Mouse (Mus musculus): Measurements from ENCODE around the gene Aspm. TPM values are rescaled to one million over a fixed set of nuclear protein-coding genes. Genes with fewer than 3 reads are reported as not detected.
"Not testable (repeated sequence)": the region's sequence is repeated elsewhere in the genome, so short reads cannot be mapped to it uniquely, and the experiment has no call there.

The Aspm gene
- under 1 TPM; 0.39 to 0.54 TPM for total RNA-seq (2021)

GRCm38 (mm10) chr1:139454340-139455225, at the start of gene Aspm:
Aspm (plus strand) TSS chr1:139454772.
- DNase-seq (ENCODE audit: low spot score in 2 of 2) = peak; percentile 80 to 85
- intact Hi-C loops (cut with DNase I) = no loop called here

- DNase-seq (ENCODE audit: low spot score in 2 of 2) = no peak
- intact Hi-C loops (cut with DNase I) = no loop called here
Measured at GRCm38 (mm10) chr1:139405766-139406165, 48.8 kb upstream of the Aspm start.

DNA sequence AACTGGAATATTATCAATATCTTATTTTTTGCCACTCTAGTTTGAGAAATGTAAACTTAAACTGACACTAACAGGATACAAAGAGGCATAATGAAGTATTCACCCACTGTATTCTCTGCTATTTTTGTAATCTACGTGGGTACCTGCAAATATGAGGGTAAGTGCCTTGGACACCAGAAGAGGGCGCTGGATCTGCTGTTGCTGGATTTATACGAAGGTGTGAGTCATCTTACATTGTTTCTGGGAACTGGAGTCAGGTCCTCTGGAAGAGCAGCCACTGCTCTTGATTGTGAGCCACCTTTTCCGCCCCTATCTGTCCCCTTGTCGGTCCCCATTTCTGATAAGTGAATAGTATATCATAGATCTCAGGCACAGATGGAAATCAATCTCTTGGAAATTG, 46.9 kb upstream of the Aspm start:
- DNase-seq (ENCODE audit: low spot score in 2 of 2) = no peak
- intact Hi-C loops (cut with DNase I) = no loop called here

DNA sequence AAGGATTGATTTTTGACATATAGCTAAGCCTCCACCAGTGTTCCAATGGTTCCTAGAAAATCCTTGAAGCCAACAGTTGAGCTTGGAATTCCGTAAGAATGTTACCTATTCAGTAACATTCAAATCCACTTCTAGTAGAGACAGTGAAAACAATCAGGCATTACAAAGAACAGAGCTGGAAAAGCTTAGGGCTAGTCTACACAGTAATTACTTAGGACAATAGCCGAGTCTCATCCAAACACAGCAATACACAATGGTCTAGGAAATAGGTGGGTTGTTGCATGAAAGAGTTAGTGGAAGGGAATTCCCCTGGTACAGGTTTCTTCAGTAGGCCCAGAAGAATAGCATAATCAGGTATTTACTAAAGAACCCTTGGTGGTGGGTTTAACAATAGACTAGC, 42.2 kb upstream of the Aspm start:
- DNase-seq (ENCODE audit: low spot score in 2 of 2); intact Hi-C loops (cut with DNase I): not testable (repeated sequence)

- DNase-seq (ENCODE audit: low spot score in 2 of 2) = no peak
- intact Hi-C loops (cut with DNase I) = no loop called here
Measured at GRCm38 (mm10) chr1:139413465-139413864, 41.1 kb upstream of the Aspm start.

DNA sequence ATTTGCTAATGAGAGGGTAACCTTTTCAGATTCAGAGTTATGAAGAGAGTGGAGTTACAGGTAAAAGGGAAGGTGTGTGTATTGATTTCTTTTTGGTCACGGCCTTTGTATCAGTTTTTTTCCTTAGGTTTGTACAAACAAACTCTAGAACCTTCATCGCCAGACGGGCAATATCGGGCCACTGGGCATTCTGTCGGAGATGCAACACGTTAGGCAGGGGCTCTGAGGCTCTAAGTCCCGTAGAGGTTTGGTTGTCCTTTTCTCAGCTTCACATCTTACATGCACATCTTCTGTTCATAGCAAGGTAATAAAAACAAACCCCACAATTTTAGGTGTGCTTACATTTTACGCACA, 33.1 kb upstream of the Aspm start:
- DNase-seq (ENCODE audit: low spot score in 2 of 2) = no peak
- intact Hi-C loops (cut with DNase I) = no loop called here

DNA sequence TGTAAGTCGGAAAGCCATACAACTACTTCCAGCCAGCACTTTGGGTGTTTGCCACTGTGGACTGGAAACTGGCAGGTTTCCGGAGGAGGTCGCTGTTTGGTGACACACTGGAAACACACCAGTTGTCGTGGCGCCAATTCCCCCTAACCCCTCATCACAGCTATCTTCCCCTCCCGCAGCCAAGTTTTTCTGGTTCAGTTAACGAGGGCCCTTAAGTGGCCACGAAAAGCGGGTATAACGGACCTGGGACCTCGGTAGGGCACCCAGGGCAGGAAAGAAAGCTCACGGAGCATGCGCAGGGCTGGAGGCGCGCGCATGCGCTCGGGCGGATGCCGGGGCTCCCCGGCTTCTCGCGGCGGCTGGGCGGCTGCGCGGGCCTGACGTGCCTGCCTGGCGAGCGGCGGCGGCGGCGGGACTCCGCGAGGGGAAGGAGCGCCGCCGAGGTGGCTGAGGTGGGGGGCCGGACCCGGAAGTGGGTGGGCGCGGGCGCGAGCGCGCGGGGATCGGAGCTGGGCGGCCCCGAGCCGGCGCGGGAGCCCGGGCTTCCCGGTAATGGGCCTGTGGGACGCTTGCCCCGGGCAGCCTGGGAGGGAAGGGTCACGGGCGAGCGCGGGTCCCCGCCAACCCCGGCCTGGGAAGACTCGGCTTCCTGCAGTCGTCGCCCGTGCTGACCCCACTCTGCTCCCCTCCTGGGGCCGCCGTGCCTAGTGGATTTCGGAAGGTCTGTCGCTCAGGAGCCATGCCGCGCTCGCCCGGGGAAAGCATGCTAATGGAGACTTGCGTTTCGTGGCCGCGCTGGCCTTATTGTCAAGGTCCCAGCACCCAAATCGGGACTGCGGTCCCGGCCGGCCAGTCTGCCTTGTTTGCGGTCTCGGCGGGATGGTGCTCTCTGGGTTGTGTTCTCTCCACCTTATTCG, 32.4 kb upstream of the Aspm start, which contains the start of gene Zbtb41:
TSS of gene Zbtb41 (plus strand) at position 414 of the 917 bp plus-strand sequence.
- peak; percentile 89 to 91 for DNase-seq (ENCODE audit: low spot score in 2 of 2)
- intact Hi-C loops (cut with DNase I) = no loop called here

GRCm38 (mm10) chr1:139422941-139423340, 31.6 kb upstream of the Aspm start:
- DNase-seq (ENCODE audit: low spot score in 2 of 2) = no peak
- intact Hi-C loops (cut with DNase I) = no loop called here

DNA sequence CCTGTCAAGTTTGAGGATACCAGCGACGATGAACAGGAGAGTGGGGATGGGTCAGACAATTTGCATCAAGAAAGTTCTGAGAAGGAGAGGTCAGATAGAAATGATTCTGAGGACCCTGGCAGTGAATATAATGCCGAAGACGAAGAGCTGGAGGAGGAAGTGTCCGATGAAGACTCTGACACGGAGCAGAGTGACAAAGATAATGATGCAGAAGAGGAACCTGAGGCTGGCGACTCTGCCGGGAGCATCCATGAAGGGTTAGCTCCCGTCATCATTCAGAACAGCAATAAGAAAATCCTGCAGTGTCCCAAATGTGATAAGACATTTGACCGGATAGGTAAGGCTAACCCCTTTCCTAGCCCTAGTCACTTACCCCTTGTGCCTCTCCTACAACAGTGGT, 30.6 kb upstream of the Aspm start:
- intact Hi-C loops (cut with DNase I) = no loop called here
- DNase-seq (ENCODE audit: low spot score in 2 of 2) = no peak

DNA sequence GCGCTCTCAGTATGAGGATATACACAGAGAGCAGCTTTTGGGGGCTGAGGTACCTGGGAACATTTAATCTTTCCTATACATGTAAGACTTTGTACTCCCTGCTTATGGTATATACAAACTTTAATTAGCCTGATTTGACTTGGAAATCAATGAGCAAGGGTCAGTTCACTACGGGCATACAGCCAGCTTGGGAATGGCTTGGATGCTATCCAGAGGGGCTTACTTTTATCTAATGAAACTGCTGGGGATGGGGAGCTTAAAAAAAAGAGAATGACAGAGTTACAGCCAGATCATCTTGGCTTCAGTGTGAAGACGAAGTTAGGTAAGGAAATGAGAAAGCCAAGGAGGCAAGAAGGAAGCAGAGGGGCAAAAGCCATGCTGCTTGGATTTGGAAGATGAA, 29.6 kb upstream of the Aspm start:
- no peak for DNase-seq (ENCODE audit: low spot score in 2 of 2)
- intact Hi-C loops (cut with DNase I) = no loop called here

DNA sequence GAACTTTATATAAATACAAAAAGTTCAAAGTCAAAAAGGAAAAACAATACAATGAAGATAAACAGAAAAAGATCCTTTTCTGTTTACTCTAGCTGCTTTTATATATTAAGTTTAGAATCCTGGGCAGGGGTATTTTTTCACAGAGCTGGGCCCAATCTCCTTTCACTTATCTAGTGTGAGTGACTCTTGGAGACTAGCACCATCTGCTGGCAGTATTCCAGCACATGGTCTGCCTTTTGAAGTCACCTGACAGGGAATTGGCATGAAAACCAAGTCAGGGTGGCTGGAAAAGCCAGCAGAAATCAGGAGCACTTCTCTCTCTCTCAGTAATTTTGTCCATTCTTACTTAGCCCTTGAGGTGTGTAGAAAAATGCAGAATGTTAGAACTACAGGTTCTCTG, 16.2 kb upstream of the Aspm start:
- DNase-seq (ENCODE audit: low spot score in 2 of 2) = no peak
- intact Hi-C loops (cut with DNase I) = no loop called here

DNA sequence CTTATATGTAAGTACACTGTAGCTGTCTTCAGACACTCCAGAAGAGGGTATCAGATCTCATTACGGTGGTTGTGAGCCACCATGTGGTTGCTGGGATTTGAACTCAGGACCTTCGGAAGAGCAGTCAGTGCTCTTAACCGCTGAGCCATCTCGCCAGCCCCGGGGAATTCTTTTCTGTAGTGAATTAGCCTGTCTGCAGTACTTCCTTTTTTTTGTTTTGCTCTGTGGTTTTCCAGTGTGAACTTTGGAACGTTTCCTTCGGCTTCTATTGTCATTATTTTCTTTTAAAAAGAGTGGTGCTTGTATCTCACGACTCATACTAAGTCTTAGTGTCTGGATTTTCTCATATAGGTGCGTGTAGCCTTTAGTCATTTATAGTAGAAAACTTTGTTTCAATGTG, 11.5 kb upstream of the Aspm start:
- DNase-seq (ENCODE audit: low spot score in 2 of 2); intact Hi-C loops (cut with DNase I): not testable (repeated sequence)

DNA sequence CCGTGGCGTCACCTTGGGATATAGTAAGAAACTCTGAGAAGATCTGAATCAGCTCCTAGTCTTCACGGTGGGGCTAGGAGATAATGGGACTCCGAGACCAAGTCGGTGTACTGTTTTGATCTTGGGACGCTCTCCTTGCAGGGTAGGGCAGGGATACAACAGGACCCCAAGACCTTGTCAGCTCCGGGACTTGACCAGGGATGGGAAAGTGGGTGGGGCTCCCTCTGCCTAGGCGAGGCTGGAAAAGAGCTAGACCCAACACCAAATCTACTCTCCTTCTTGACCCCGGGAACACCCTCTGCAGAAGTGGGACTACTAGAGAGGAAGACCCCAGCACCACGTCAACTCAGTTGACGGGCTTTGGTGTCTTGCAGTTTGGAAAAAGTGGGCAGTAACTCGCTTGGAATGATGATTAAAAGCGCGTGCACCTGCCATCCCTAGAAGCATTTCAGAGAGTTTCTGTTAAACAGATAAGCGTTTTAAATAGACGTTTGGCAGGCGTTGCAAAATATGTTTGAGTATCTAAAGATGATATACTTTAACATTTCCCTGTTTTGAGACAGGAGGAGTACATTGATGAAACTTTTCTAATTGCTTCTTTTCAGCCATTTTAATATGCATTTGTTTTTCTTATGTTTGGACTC, 776 bp downstream of the Aspm start:
- no peak for DNase-seq (ENCODE audit: low spot score in 2 of 2)
- intact Hi-C loops (cut with DNase I) = no loop called here

- intact Hi-C loops (cut with DNase I) = no loop called here
Measured at GRCm38 (mm10) chr1:139460807-139461206, 6.2 kb downstream of the Aspm start.

DNA sequence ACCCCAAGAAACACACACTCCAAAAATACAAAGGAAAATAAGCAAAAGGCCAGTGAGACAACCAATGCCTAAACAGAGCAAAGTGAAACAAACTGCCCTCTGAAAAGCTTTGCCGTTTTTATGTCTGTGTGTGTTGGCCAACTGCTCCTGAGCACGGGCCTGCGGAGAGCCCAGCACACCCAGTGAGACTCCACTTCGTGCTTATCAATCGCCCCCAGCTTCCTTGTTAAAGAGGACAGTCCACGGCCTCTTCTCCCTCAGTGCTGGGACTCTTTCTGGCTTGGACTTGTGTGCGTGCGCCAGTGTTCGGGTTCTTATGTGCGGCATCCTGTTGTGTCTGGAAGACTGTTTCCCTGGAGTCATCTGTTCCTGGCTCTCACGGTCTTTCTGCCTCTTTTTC, 11.4 kb downstream of the Aspm start:
- intact Hi-C loops (cut with DNase I) = no loop called here
- no peak for DNase-seq (ENCODE audit: low spot score in 2 of 2)

More at GRCm38 (mm10) chr1:139460807-139461206, 6.2 kb downstream of the Aspm start:
- DNase-seq (ENCODE audit: low spot score in 2 of 2) = no peak

GRCm38 (mm10) chr1:139478898-139479297, 24.3 kb downstream of the Aspm start:
- intact Hi-C loops (cut with DNase I) = no loop called here
- no peak for DNase-seq (ENCODE audit: low spot score in 2 of 2)

DNA sequence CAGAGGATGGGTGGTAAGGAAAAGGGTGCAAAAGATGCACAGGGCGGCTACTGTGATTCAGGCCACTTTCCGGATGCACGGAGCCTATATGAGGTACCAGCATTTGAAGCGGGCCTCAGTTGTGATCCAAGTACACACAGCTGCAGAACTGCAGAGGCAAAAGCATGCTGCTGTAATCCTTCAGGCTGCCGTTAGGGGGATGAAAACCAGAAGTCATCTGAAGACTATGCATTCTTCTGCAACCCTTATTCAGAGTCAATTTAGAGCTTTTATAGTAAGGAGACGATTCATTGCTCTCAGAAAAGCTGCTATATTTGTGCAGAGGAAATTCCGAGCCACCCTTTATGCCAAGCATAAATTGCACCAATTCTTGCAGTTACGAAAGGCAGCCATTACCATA, 25.7 kb downstream of the Aspm start:
- DNase-seq (ENCODE audit: low spot score in 2 of 2) = no peak
- intact Hi-C loops (cut with DNase I) = no loop called here

- intact Hi-C loops (cut with DNase I) = no loop called here
- DNase-seq (ENCODE audit: low spot score in 2 of 2) = no peak
Measured at GRCm38 (mm10) chr1:139481146-139481545, 26.6 kb downstream of the Aspm start.

DNA sequence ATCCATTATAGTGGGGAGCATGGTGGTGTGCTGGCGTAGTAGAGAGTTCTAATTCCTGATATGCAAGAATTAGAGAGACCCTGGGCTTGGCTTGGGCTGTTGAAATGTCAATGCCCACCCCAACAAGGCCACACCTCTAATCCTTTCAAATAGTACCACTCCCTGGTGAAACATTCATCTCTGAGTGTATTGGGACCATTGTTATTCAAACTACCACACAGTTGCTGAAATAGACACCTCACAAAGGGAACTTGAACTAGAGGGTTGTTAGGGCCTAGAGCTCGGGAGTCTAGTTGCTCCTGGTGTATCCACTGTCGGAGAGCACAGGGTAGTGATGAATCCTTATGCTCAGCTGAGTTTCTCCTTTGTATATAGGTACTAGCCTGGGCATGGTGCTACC, 40.1 kb downstream of the Aspm start:
- intact Hi-C loops (cut with DNase I) = no loop called here

GRCm38 (mm10) chr1:139495408-139495807, 40.8 kb downstream of the Aspm start:
- intact Hi-C loops (cut with DNase I) = no loop called here
- no peak for DNase-seq (ENCODE audit: low spot score in 2 of 2)

More for the DNA sequence above, 40.1 kb downstream of the Aspm start:
- DNase-seq (ENCODE audit: low spot score in 2 of 2) = no peak

Data from left cerebral cortex, postnatal 36 days (tissue).